Mouse (Mus musculus): Measurements from ENCODE around the gene Knstrn.

Knstrn gene

DNA sequence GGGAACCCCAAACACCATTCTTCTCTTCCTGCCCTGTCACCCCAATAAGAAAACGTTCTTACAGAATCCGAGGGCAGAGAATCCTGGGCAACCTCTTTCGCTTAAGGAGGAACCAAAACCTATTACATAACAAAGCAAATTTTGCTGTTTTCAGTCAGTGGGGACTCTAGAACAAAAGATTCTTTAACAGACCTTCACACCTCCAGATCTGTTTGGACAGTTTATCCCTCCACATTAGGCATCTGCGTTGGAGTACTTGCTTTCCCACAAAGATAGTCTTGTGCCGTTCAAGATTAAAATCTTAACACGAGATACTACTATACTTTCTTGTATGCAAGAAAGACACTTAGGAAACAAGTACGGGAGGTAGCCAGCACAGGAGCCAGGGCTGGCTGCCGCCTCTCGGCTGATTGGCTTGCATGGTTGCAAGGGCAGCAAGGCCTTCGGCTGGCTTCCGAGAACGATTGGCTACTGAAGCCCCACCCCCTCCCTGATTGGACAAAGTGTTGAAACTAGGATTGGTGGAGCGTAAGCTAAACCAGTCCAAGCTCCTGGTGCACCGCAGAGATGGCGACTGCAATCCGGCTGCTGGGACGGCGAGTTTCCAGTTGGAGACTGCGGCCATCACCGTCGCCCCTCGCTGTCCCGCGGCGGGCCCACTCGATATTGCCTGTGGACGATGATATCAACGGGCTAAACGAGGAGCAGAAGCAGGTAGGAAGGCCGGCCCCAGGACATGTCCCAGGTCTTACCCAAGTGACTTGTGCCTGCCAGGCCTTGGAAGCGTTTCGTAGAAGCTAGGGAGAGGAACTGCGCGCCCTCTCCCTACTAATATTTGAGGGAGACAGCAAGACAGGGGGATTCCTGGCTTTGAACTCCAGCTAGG is 47.9 kb downstream of the Knstrn start, which contains the start of gene Ivd:
TSS of gene Ivd (plus strand) at position 501 of the 886 bp plus-strand sequence.
- peak; percentile 89 to 92 for DNase-seq (ENCODE audit: low spot score in 2 of 2)

DNA sequence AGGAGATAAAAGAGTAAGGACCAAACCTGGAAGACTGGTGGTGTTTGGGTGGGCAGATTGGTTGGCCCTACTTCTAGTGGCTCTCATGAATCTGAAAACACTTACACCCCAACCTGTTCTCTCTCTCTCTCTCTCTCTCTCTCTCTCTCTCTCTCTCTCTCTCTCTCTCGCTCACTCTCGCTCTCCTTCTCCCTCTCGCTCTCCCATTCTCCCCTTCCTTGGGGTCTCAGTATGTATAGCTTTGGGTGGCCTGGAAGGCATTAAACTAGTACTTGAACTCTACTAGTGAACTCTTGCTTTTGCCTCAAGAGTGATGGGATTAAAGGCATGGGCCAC is 48.5 kb downstream of the Knstrn start:
- DNase-seq (ENCODE audit: low spot score in 2 of 2) = no peak

DNA sequence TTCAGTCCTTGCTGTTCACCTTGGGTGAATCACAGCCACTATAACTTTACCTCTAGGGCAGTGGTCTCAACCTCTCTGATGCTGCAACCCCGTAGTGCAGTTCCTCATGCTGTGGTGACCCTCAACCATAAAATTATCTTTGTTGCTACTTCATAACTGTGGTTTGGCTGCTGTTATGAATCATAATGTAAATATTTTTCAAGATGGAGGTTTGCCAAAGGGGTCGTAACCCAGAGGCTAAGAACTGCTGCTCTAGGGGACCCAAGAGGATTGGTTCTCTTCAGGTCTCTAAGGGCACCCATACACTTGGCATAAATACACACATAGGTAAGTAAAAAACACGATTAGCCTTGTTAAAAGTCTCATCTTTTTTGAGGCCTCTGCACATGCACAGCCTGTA is 56.8 kb downstream of the Knstrn start:
- DNase-seq (ENCODE audit: low spot score in 2 of 2) = no peak

DNA sequence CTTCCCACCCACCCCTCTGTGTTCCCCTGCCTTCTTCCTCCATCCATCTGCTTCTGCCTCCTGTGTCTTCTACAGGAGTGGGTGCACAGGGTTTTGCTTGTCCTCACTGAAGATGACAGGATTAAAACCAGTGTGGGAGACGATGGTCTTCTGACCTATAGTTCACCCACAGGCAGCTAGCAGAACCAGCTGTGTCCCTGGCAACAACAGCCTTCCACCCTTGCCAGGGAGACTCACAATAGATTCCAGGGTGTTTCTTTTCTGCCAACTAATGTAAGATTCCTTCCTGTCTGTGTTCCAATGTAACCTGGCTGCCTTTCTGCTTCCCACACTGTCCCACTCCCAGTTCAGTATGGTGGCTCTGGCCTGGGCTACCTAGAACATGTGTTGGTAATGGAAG is 57.2 kb downstream of the Knstrn start:
- DNase-seq (ENCODE audit: low spot score in 2 of 2) = no peak

DNA sequence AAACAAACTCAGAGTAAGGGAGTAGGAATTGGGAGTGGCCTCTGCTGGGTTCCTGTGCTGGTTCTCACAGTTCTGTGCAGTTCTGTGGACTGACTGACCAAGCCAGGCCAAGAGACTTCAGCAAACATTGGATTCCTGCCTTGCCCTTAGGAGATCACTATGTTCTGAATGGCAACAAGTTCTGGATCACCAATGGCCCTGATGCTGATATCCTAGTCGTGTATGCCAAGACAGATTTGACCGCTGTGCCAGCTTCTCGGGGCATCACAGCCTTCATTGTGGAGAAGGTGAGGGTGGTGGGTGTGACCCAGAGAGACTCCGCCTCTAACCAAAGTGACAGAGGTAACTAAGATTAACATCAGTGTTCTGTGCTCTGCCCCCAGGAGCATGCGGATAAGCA is 59.2 kb downstream of the Knstrn start:
- no peak for DNase-seq (ENCODE audit: low spot score in 2 of 2)

DNA sequence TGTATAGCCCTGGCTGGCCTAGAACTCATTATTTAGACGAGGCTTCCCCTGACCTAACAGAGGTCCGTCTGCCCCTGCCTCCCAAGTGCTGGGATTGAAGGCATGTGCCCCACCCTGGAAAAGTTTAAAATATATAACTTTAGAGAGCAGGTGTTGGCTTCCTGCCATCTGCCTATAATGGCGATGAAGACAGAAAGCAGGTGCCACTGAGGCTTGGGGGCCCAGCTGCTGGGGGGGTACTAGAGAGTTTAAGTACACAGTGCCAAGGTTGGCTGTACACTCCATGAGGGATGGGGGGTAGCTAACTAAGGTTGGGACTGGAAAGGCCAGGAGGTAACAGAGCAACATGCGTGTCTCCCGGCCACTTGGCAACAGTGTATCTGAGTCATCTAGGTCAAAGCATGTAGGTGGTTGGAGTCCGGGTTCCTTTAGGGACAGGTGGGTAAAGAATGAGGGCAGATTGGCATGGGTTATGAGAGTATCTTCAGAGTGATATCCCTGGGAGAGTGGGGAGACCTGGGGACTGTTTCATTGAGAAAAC is 60.2 kb downstream of the Knstrn start:
- DNase-seq (ENCODE audit: low spot score in 2 of 2) = no peak

DNA sequence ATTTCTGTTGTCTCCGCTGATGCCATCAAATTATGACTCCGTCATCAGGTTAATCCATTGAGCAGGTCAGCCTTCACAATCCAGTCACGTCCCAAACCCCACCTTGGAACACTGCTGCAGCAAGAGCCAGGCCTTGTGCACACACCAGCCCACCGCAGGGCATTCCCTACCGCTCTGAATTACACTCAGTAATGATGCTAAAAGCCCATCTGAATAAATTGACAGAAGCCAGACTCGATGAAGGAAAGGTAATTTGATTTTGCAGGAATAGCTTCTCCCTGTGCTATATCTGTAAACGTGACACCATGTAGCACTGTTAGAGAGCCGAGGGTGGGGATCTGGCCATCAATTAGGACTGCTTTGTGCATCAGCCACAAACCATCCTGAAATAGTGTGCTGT is 61.5 kb downstream of the Knstrn start:
- no peak for DNase-seq (ENCODE audit: low spot score in 2 of 2)

DNA sequence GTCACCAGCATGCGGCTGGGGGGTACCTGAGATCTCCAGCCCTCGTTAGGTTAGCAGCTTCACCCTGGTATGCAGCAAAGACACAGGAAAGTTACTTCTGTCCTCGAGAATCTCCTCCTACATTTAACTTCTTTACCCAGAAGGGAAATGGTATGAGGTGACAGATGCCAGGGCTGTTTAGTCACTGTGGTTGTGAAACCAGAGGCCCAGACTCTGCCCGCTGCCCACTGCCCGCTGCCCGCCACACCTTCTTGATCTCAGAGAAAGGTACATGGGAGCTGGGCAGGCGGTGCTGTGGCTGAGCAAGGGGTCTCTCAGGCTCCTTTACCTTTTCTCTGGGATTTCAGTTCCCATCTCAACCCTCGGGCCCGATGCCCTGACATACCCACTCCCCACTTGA is 62.6 kb downstream of the Knstrn start:
- no peak for DNase-seq (ENCODE audit: low spot score in 2 of 2)

DNA sequence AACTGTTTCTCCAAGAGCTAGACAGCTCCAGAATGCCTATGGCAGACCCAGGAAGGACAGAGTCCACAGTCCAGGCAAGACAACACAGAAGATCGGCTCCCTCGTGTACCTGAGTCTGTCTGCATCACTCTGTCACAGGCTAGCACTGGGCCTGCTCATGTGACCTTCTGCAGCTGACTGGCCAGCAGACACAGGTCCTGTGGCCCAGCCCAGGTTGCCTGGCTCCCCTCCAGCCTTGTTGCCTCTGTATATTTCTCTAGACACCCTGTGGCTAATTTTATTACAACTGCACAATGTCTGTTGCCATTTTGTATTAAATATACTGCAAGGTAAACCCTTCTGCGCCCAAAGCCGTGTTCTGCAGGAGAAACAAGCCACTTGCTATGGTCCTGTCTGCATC is 67.2 kb downstream of the Knstrn start:
- no peak for DNase-seq (ENCODE audit: low spot score in 2 of 2)

DNA sequence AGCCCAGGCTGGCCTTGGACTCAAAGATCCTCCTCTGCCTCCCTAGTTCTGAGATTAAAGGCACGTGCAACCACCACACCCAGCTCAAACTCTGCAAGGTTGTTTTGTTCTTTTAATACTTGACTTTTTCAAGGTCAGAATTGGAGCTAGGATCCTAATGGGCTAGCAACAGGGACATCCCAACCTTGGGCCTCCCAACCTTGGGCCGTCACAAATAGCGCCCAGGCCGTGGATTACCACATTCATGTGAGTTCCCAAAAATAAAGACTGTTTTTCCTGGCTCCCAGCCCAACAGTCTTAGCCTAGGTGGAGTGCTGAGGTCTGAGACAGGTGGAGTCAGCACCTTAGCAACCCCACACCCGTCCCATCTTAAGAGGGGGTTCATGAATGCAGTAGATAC is 68.2 kb downstream of the Knstrn start:
- DNase-seq (ENCODE audit: low spot score in 2 of 2) = no peak

DNA sequence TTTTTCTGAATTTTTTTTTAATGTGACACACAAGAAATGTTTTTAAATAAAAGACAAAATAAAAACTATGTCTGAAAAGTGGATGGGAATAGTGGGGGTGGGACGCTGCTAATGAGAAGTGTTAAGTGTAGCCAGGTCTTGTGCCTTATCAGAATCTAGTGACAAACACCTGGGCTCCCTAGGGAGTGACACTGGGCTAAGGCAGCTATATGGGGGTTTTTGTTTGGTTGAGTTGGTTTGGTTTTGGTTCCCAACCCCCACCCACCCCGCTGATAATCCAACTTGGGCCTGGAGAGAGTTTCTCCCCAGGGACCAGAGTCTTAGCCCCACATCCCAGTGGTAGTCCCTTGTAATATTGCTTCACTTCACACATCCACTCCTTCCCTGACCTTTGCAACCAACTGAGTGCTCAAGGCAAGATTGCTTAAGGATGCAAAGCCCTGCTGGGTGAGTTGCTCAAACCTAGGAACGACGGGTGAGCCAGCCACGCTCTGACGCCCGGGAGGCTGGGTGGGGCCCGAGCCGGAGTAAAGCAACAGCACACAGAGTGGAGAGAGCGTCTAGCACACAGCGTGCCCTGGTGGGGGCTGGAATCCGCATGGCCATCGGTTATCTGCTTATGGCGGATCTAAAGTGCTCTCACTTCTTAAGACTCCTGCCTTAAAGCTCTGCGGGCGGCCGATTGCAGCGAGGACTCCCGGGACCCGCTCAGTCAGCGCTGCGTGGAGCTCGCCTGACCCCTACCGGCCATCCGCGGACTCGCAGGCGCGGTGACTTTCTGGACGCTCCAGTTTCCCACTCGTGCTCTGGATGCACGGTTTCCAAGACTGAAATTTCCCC is 69.3 kb downstream of the Knstrn start:
- DNase-seq (ENCODE audit: low spot score in 2 of 2) = peak; percentile 88 to 98

DNA sequence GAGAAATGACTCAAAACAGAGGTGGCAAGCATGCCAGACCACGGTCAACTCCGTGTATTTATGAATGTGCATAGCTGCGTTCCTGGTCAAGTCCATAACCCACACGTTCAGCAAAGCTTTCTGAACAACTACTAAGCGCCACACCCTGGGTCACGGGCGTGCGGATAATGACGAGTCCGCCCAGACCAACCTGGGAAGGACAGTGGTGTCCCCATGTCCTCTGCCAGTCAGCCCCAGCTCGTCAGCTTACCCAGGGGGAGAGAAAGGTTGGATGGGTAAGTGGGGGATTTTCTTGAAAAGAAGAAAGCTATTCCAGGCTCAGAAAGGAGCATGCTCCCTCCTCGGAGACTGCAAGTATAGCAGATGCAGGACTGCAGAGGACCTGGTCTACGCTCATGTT is 73.6 kb downstream of the Knstrn start:
- DNase-seq (ENCODE audit: low spot score in 2 of 2) = peak in 1 of 2 experiments; percentile 75

DNA sequence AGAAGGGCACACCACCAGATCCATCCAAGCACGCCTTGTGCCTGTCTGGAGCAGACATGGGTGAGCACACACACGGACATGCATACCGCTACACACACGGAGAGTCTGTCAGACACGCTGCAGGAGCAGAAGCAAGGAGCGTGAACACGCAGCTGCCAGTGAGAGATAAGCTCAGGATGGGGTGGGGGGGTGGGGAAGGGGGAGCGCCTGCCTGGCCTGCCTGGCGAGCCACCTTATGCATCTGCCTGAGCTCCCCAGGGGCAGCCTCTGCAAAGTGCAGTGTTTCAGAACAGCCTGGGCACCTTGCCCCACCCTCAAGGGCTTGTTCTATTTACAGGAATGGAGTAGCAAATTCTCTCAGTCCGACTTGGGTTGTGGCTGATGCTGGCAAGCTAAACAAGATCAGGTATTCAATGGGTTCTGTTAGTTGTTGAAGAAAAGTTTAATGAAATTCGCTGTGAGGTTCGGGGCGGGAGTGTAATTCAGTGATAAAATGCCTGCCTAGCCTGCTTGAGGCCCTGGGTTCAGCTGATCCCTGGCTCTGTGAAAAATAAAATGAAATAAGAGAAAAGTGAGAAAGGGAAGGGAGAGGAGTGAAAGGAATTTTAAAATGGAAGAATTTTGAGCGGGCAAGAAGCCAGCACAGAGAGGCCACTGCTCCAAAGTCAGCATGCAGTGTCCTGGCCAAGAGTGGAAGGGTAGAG is 74.2 kb downstream of the Knstrn start:
- DNase-seq (ENCODE audit: low spot score in 2 of 2) = peak; percentile 72 to 80

DNA sequence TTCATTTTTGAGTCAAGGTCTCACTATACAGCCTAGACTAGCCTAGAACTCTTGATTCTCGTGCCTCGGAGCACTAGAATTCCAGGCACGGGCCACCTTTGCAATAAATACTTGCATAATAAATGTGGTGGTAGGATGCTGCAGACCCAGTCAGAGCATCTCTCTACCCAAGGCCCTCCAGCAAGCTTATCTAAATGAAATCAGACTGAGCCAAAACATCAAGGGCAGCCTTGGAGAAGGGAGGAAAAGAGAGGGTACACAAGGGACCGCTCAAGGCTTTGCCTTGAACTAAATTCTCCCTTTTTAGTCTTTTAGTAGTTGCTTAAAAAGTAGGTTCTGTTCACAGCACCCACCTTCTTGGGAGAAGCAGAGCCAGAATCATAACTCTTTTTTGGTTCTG is 77.4 kb downstream of the Knstrn start:
- DNase-seq (ENCODE audit: low spot score in 2 of 2) = no peak

DNA sequence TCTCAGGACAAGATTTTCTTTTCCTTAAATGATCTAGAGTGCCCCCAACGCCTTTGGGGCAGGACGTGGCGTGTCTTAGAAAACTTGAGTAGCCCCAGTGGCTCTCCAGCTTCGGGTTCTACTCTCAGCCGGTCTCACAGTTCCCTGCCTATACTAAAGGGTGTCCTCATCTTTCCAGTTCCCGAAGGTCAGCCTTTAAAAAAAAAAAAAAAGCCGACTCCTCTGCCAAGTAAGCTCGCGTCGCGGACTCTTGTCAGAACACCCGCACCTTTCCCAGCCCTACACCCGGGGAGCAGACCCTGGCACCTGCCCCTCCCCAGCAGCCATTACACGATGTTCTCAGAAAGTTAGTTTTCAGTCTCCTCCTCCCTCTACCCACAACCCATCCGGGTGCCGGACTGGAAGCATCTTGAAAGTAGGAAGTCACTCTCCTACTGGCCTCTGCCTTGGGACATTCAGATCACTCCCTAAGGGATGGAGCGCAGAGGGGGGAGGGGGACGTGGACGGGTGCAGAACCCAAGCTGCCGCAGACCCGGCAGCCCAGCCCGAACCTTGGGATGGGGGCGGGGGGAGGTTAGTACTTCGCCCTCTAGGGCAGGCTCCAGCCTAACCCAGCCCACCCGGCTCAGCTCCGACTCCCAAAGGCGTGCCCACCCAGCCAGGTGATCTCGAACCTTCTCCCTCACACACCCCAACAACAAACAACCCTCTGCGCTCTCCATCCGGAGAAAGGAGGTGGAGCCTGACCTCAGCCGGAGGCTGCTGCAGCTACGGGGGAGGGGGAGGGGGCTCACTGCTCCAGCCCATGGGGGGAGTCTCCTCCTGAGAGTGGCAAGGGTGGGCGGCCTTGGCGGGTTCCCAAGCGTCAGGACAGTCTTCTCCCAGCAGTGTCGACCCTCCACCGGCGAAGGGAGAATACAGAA is 82.4 kb downstream of the Knstrn start:
- DNase-seq (ENCODE audit: low spot score in 2 of 2) = peak in 1 of 2 experiments; percentile 42

DNA sequence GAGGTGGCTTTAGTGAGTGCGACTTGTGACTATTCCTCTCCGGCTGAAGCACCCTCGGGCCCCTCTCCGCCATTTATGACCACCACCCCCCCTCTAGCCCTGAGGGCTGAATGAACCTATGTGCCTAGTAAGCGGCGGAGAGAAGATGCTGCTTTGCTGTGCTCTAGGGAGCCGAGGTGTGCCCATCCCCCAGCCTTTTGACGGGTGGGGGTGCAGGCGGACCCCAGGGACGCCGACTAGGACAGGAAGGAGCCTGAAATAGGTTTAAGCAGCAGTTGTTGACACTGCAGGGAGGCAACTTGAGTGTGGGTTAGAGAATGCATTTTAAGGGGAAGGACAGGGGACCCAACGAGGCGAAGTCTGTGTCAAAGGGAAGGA is 83.1 kb downstream of the Knstrn start:
- DNase-seq (ENCODE audit: low spot score in 2 of 2) = peak; percentile 55 to 79

DNA sequence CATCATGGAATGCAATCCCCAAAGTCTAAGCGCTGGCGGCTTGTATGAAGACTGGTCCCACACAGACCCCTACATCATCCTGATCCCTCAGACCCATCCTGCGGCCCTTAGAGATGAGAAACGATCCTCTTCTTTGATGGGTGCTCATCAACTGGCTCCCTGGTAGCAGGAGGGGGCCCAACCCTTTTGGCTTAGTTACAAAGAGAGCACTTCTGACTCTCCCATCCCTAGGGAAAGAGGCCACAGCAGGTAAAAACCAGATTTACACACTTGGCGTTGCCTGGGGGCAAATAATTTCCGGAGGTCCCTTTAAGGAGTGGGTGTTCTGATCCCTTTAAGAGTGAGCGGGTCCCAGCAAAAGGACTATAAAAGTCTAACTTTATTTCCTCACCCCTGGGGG is 83.6 kb downstream of the Knstrn start:
- DNase-seq (ENCODE audit: low spot score in 2 of 2) = no peak

DNA sequence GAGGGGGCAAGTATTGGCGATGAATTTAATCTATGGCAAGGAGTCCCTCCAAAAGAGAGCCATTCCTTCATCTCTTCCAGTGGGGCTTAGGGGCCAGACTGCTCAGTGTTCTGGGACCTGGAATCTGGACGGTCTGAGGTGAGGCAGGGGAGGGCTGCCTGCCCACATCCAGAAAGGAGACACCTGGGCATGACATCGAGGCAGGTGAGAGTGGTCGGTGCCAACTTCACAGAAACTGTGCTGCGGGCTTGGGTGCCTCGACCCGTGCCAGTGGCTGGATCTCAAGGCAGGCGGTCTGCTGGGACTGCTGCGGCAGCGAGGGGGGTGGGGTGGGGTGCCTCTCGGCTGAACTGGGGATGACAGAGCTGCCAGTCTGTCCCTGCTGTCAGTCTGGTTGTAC is 84.0 kb downstream of the Knstrn start:
- DNase-seq (ENCODE audit: low spot score in 2 of 2) = no peak

DNA sequence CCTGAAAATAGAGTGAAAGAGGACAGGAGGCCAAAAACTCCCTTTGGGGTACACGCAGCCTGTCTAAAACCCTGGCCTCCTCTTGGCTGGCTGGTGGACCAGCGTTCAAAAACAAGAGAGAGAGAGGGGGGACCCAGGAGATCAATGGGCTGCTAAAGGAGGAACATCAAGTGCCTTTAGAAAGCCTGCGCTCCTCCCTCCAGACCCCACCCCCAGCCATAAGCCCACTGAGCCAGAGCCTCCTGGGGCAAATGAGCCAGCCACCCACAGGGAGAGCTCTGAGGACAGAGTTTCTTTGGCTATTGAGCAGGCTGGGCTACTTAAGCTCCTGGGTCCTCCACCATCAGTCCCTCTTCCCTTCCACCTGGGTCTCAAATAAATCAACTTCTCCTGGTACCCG is 85.0 kb downstream of the Knstrn start:
- DNase-seq (ENCODE audit: low spot score in 2 of 2) = no peak

DNA sequence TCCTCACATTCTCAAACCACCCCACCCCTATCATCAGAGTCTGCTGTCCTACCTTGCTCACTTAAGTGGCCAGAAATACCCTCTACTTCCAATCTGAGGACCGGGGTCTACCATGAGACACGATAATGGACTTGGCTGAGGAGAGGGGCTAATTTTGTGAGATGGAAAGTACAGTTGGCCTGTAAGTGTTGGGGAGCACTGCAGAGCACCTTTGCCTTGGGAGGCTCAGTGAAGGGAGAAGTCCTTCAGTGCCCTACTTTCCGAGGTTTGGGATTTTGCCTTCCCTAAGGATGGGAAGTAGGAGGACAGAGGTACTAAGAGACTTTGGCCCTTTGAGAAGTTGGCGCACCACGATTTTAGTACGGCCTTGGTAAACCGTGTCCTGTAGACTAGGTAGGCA is 85.5 kb downstream of the Knstrn start:
- DNase-seq (ENCODE audit: low spot score in 2 of 2) = no peak

Data from spleen, postnatal 4 days (tissue).